Comparison of ENCODE assay signal across 8 mouse cellular contexts in genomic region chr9:118488138-118488895, GRCm38 (mm10). TPM values are rescaled to one million over a fixed set of nuclear protein-coding genes. Genes with fewer than 3 reads are reported as not detected.
DNase-seq lines count a peak whose midpoint lies in the region; ATAC-seq and TF ChIP-seq lines count a peak whose summit lies in the region.

No protein-coding gene starts in this region.

- no peak overlapping the region for H3K27ac ChIP-seq in heart, embryonic 14.5 days (replicated peaks in 1 of 2; ENCODE audit: control insufficient read depth in 1 of 2, insufficient read depth in 1 of 2, low read depth in 2 of 2, low read length in 2 of 2)
- H3K27ac ChIP-seq in kidney, postnatal 0 days = no peak overlapping the region

- peak overlapping the region; percentile 72 for H3K4me2 ChIP-seq in heart, embryonic 14.5 days (ENCODE audit: low read length)
- peak overlapping the region; percentile 54 for H3K4me2 ChIP-seq in kidney, postnatal 0 days (ENCODE audit: low read length)

- peak overlapping the region; percentile 63 for H3K9ac ChIP-seq in heart, embryonic 14.5 days (ENCODE audit: low read length)
- H3K9ac ChIP-seq in kidney, postnatal 0 days (ENCODE audit: low read depth, low read length) = no peak overlapping the region

- under 1% methylated on average over 28 of the region's 28 CpGs for WGBS in heart, embryonic 14.5 days
- WGBS in kidney, postnatal 0 days = under 1% methylated on average over 28 of the region's 28 CpGs

- peak overlapping the region; percentile 50 for H3K4me3 ChIP-seq in heart, embryonic 14.5 days (ENCODE audit: control insufficient read depth in 1 of 2, insufficient read depth in 1 of 2, low read depth in 1 of 2, low read length in 2 of 2)
- peak overlapping the region; percentile 32 for H3K4me3 ChIP-seq in kidney, postnatal 0 days (replicated peaks; ENCODE audit: low read depth, low read length)

- H3K4me1 ChIP-seq in heart, embryonic 14.5 days (ENCODE audit: control insufficient read depth in 2 of 2, insufficient read depth in 2 of 2, low read length in 2 of 2) = peaks cover 2 to 17% of the 10 kb centered on the region in 2 experiments; a peak in 3 of 4 replicates
- H3K4me1 ChIP-seq in kidney, postnatal 0 days (replicated peaks; ENCODE audit: insufficient read depth, low read length) = peaks cover 10% of the 10 kb centered on the region

- H3K36me3 ChIP-seq in heart, embryonic 14.5 days (ENCODE audit: control insufficient read depth, insufficient read depth, low read length) = no peaks in the 10 kb centered on the region
- H3K36me3 ChIP-seq in kidney, postnatal 0 days (ENCODE audit: insufficient read depth, low read length) = no peaks in the 10 kb centered on the region
- no peaks in the 10 kb centered on the region for H3K36me3 ChIP-seq in splenic B cell, adult 2 months (ENCODE audit: control insufficient read depth, insufficient read depth, low read length, poor library complexity, severe bottlenecking)

- intact Hi-C loops in left cerebral cortex, postnatal 14 days (cut with DNase I) = loop anchor here (2.0 kb wide), 1 partner anchor 436 kb away; no protein-coding TSS in a partner anchor

- H3K27me3 ChIP-seq in heart, embryonic 14.5 days (ENCODE audit: control insufficient read depth, insufficient read depth, low read length) = peaks cover 51% of the 10 kb centered on the region
- H3K27me3 ChIP-seq in kidney, postnatal 0 days (ENCODE audit: insufficient read depth, low read length) = peaks cover 44% of the 10 kb centered on the region
- no peaks in the 10 kb centered on the region for H3K27me3 ChIP-seq in splenic B cell, adult 2 months (ENCODE audit: control insufficient read depth, insufficient read depth, low read length, poor library complexity, severe bottlenecking)

- peak; percentile 56 for TF ChIP-seq CTCF in kidney, postnatal 0 days (IDR thresholded peaks at IDR 0.05; ENCODE audit: low read depth)

- DNase-seq in 3T3-L1 (ENCODE audit: low read depth, low spot score) (peak; percentile 52), ES-CJ7 (ENCODE audit: low read depth, low spot score) (peak; percentile 89)
- DNase-seq in cerebellum, postnatal 36 days = peak; percentile 64 to 76
- DNase-seq in kidney, postnatal 0 days (ENCODE audit: low spot score) = peak; percentile 74
- peak; percentile 70 for DNase-seq in lung, postnatal 36 days
- peak; percentile 57 for DNase-seq in splenic B cell, adult 2 months (ENCODE audit: low read depth, low spot score)
- DNase-seq in left cerebral cortex, postnatal 14 days (ENCODE audit: low spot score in 2 of 2) = no peak

- no peak for ATAC-seq in heart, embryonic 14.5 days (ENCODE audit: insufficient number of reproducible peaks, insufficient read depth, low FRiP score, low read depth)
- 0 out of 2 replicates have a peak, but pooled peaks have one; percentile 23 for ATAC-seq in kidney, postnatal 0 days (replicated peaks; ENCODE audit: low FRiP score, low read depth)

- no peaks in the 10 kb centered on the region for H3K9me3 ChIP-seq in heart, embryonic 14.5 days (ENCODE audit: control insufficient read depth, low read length)
- no peaks in the 10 kb centered on the region for H3K9me3 ChIP-seq in kidney, postnatal 0 days (replicated peaks; ENCODE audit: low read length)

RNA-seq across cellular contexts. Expression of gene Eomes, which starts 10.3 kb away (rescaled TPM):
- polyA plus RNA-seq in heart, embryonic 14.5 days (2014; fragmentation: Nextera tagmentation; extraction: Ambion mirVana) = not detected in 2 replicates
- 0.08 TPM in 1 of 2 replicates, not detected in the other for polyA plus RNA-seq in kidney, postnatal 0 days (2015; fragmentation: Nextera tagmentation; extraction: Ambion mirVana)
- total RNA-seq in left cerebral cortex, postnatal 14 days (2021) = under 1 TPM; 0.24 to 0.38 TPM

RNA-seq across cellular contexts. Expression of gene Golga4, which starts 17.8 kb away (rescaled TPM):
- 61.0 and 64.0 TPM in 2 replicates for polyA plus RNA-seq in heart, embryonic 14.5 days (2014; fragmentation: Nextera tagmentation; extraction: Ambion mirVana)
- polyA plus RNA-seq in kidney, postnatal 0 days (2015; fragmentation: Nextera tagmentation; extraction: Ambion mirVana) = 38.9 and 46.5 TPM in 2 replicates
- total RNA-seq in left cerebral cortex, postnatal 14 days (2021) = 10 to 100 TPM; 80.3 to 88.2 TPM

Comparison
In these comparisons a context has a peak if more than half of its experiments do, and no peak if none do; other contexts are left out.
1. DNase-seq: peak in 3T3-L1 (single experiment), ES-CJ7 (single experiment), cerebellum, postnatal 36 days (2 of 2), kidney, postnatal 0 days (single experiment), lung, postnatal 36 days (single experiment) and splenic B cell, adult 2 months (single experiment); none in left cerebral cortex, postnatal 14 days (0 of 2).